Mouse (Mus musculus) stomach, embryonic 16.5 days (tissue): ENCODE results near the gene Slc2a9. TPM values are rescaled to one million over a fixed set of nuclear protein-coding genes. Genes with fewer than 3 reads are reported as not detected.
A peak's percentile ranks its signal among the peaks of the same experiment; 100 is the strongest.

Experiments used
- ATAC-seq: fragments of 200-750 bp; cut with Nextera tagmentation; 2 replicates; pipeline ENCODE4 v1.8.0; 2017; ENCODE audit warnings: moderate number of reproducible peaks, moderate TSS enrichment; ENCODE audit not compliant: insufficient read depth, low FRiP score
- H3K27ac ChIP-seq: fragments of 300-500 bp; sonication (generic); 2 replicates; pipeline ENCODE4 v1.5.1; 2014; ENCODE audit warnings: low read length
- H3K27me3 ChIP-seq: fragments of 300-500 bp; sonication (generic); 2 replicates; pipeline ENCODE4 v1.6.1; 2014; ENCODE audit warnings: low read length, control low read depth, mixed read lengths; ENCODE audit not compliant: control insufficient read depth, insufficient read depth
- H3K36me3 ChIP-seq: fragments of 300-500 bp; sonication (generic); 2 replicates; pipeline ENCODE4 v1.6.1; 2014; ENCODE audit warnings: low read length; ENCODE audit not compliant: control insufficient read depth, insufficient read depth
- H3K4me1 ChIP-seq: fragments of 300-500 bp; sonication (generic); 2 replicates; pipeline ENCODE4 v1.6.1; 2014; ENCODE audit warnings: low read length, control low read depth, mixed read lengths; ENCODE audit not compliant: control insufficient read depth, insufficient read depth
- H3K4me2 ChIP-seq: fragments of 300-500 bp; sonication (generic); 2 replicates; pipeline ENCODE4 v1.6.1; 2014; ENCODE audit warnings: low read depth, low read length, mixed read lengths
- H3K4me3 ChIP-seq: fragments of 300-500 bp; sonication (generic); replicated peaks from 2 replicates; pipeline ENCODE4 v1.5.1; 2014; ENCODE audit warnings: mild to moderate bottlenecking, low read length
- H3K9ac ChIP-seq: fragments of 300-500 bp; sonication (generic); 2 replicates; pipeline ENCODE4 v1.6.1; 2014; ENCODE audit warnings: low read length
- H3K9me3 ChIP-seq: fragments of 300-500 bp; sonication (generic); replicated peaks from 2 replicates; pipeline ENCODE4 v1.6.1; 2016; ENCODE audit warnings: low read length, control low read depth; ENCODE audit not compliant: control insufficient read depth
- WGBS: fragments of 180-500 bp; shearing (Covaris S2); extraction: QIAGEN DNeasy Blood & Tissue Kit; methylation state at CpG from one replicate; pipeline ENCODE4 v1.1.7; 2014; 5-methylcytosine and 5-hydroxymethylcytosine counted together
- polyA plus RNA-seq: library from polyadenylated mRNA; unstranded; fragments of >200 nt; fragmentation: Nextera tagmentation; extraction: Ambion mirVana; gene quantifications from 2 replicates; pipeline ENCODE4 v1.2.1, GENCODE M21; 2015

Slc2a9 gene
- polyA plus RNA-seq, 1 experiment from 2014 or later: 1.4 TPM

- ATAC-seq: no peak
- Histone ChIP-seq H3K27ac (no peak overlapping the region), H3K9me3 (no peaks in the 10 kb centered on the region), H3K9ac (no peak overlapping the region), H3K4me3 (no peak overlapping the region), H3K4me2 (no peak overlapping the region), H3K27me3 (no peaks in the 10 kb centered on the region), H3K4me1 (no peaks in the 10 kb centered on the region), H3K36me3 (no peaks in the 10 kb centered on the region)
- 43% methylated on average over 5 of the region's 5 CpGs for WGBS
Measured at GRCm38 (mm10) chr5:38350351-38350929, 152.5 kb downstream of the Slc2a9 start.

- Histone ChIP-seq H3K9ac (no peak overlapping the region), H3K27ac (no peak overlapping the region), H3K27me3 (no peaks in the 10 kb centered on the region), H3K4me2 (no peak overlapping the region), H3K36me3 (no peaks in the 10 kb centered on the region), H3K4me3 (no peak overlapping the region), H3K9me3 (no peaks in the 10 kb centered on the region), H3K4me1 (no peaks in the 10 kb centered on the region)
- 24% methylated on average over 10 of the region's 10 CpGs for WGBS
- no peak for ATAC-seq
Measured at GRCm38 (mm10) chr5:38346646-38347432, 156.1 kb downstream of the Slc2a9 start.

GRCm38 (mm10) chr5:38343101-38343500, 159.8 kb downstream of the Slc2a9 start:
- 79% methylated on average over 3 of the region's 3 CpGs for WGBS
- ATAC-seq: no peak
- no peaks in the 10 kb centered on the region for H3K27me3 ChIP-seq
- no peaks in the 10 kb centered on the region for H3K4me1 ChIP-seq
- H3K9ac ChIP-seq: no peak overlapping the region
- H3K27ac ChIP-seq: no peak overlapping the region
- no peak overlapping the region for H3K4me2 ChIP-seq
- no peak overlapping the region for H3K4me3 ChIP-seq
- no peaks in the 10 kb centered on the region for H3K9me3 ChIP-seq
- no peaks in the 10 kb centered on the region for H3K36me3 ChIP-seq

- no peaks in the 10 kb centered on the region for H3K9me3 ChIP-seq
- no peak overlapping the region for H3K4me2 ChIP-seq
- no peaks in the 10 kb centered on the region for H3K36me3 ChIP-seq
- no peak overlapping the region for H3K4me3 ChIP-seq
- no peaks in the 10 kb centered on the region for H3K27me3 ChIP-seq
- WGBS: 32% methylated on average over 1 of the region's 1 CpGs
- no peak overlapping the region for H3K27ac ChIP-seq
- no peaks in the 10 kb centered on the region for H3K4me1 ChIP-seq
- H3K9ac ChIP-seq: no peak overlapping the region
- no peak for ATAC-seq
Measured at GRCm38 (mm10) chr5:38334582-38334981, 168.4 kb downstream of the Slc2a9 start.

- Histone ChIP-seq H3K9ac (no peak overlapping the region), H3K27ac (no peak overlapping the region), H3K4me3 (no peak overlapping the region), H3K9me3 (no peaks in the 10 kb centered on the region), H3K4me2 (no peak overlapping the region), H3K4me1 (no peaks in the 10 kb centered on the region), H3K27me3 (no peaks in the 10 kb centered on the region), H3K36me3 (no peaks in the 10 kb centered on the region)
- ATAC-seq: no peak
- 75% methylated on average over 4 of the region's 4 CpGs for WGBS
Measured at GRCm38 (mm10) chr5:38333381-38333780, 169.6 kb downstream of the Slc2a9 start.

GRCm38 (mm10) chr5:38318966-38319786, 183.8 kb downstream of the Slc2a9 start, which contains the start of gene Drd5:
Gene Drd5, plus strand, starts transcription at chr5:38319367.
- ATAC-seq: no peak
- Histone ChIP-seq H3K27ac (no peak within 1 kb of the TSS), H3K4me3 (peak within 1 kb of the TSS; percentile 30), H3K4me1 (no peaks in the 10 kb centered on the region), H3K9me3 (no peaks in the 10 kb centered on the region), H3K36me3 (no peaks in the 10 kb centered on the region), H3K27me3 (peaks cover 44% of the 10 kb centered on the region), H3K4me2 (peak within 1 kb of the TSS; percentile 46), H3K9ac (0 out of 2 replicates have a peak within 1 kb of the TSS, but pooled peaks have one; percentile 17)
- 2% methylated on average over 67 of the region's 67 CpGs for WGBS

GRCm38 (mm10) chr5:38309795-38310194, 193.1 kb downstream of the Slc2a9 start:
- Histone ChIP-seq H3K9ac (no peak overlapping the region), H3K27ac (no peak overlapping the region), H3K9me3 (no peaks in the 10 kb centered on the region), H3K4me3 (no peak overlapping the region), H3K4me2 (no peak overlapping the region), H3K36me3 (no peaks in the 10 kb centered on the region), H3K4me1 (no peaks in the 10 kb centered on the region), H3K27me3 (no peaks in the 10 kb centered on the region)
- WGBS: 56% methylated on average over 3 of the region's 3 CpGs
- no peak for ATAC-seq

GRCm38 (mm10) chr5:38308873-38309272, 194.1 kb downstream of the Slc2a9 start:
- H3K27ac ChIP-seq: no peak overlapping the region
- H3K9ac ChIP-seq: no peak overlapping the region
- H3K4me3 ChIP-seq: no peak overlapping the region
- no peak for ATAC-seq
- H3K27me3 ChIP-seq: no peaks in the 10 kb centered on the region
- WGBS: 49% methylated on average over 5 of the region's 5 CpGs
- no peak overlapping the region for H3K4me2 ChIP-seq
- no peaks in the 10 kb centered on the region for H3K36me3 ChIP-seq
- H3K4me1 ChIP-seq: no peaks in the 10 kb centered on the region
- no peaks in the 10 kb centered on the region for H3K9me3 ChIP-seq
